Mouse (Mus musculus) kidney, adult 2 months (tissue): ENCODE measurements around the gene Tsc22d2.

Experiments
- CTCF ChIP-seq: fragments of 200-500 bp; conservative IDR thresholded peaks from 2 replicates; pipeline ENCODE4 v1.5.1; 2011; ENCODE audit warnings: low read depth, mild to moderate bottlenecking, control low read depth, low read length, moderate library complexity, mixed read lengths; ENCODE audit not compliant: insufficient read depth, insufficient read length
- POLR2A ChIP-seq: fragments of 200-500 bp; IDR thresholded peaks from one replicate; pipeline ENCODE4 v1.6.1; 2011; ENCODE audit warnings: low read depth, low read length, control low read depth

- TF ChIP-seq POLR2A (no peak), CTCF (no peak)
These were observed 90.2 kb downstream of the Tsc22d2 start for GRCm38 (mm10) chr3:58504676-58505075.
